Mouse (Mus musculus): ENCODE data around the gene Asb9. TPM values are rescaled to one million over a fixed set of nuclear protein-coding genes. Genes with fewer than 3 reads are reported as not detected.

Asb9 gene
- not detected in 2 replicates for polyA plus RNA-seq (2015; fragmentation: Nextera tagmentation; extraction: Ambion mirVana)

DNA sequence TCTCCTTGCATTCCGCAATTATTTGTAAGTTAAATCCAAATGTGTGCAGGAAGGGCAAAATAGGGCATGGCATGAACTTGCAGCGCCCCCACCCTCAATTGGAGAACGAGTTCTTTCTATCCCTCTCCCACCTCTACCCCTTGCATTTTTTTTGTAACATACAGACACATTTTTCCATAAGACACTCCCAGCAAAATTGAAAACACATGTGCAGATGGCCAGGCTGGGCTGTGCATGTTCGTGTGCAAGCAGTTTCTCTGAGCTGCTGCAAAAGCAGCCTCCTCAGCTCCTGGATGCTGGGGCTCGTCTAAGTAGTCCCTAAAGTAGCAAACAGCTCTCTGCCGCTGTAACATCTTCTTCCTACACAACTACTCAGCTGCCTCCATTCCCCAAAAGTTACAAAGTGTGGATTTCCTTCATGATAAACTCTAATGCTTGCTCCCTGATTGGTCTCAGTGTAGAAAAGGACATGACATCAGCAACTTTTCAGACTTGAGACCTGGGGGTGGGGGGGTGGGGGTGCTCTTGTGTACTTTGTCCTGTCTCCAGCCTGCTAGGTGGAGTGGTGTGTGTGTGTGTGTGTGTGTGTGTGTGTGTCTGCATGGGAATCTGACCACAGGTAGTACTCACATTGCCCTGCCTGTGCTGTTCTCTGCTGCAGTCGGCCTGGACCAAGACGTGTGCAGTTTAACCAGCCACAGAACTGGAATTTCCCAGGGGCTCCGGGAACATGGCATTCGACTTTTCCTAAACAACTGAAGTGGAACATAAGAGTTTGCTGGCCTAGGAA is at the start of gene Asb9:
TSS of gene Asb9 (plus strand) at position 619 of the 790 bp plus-strand sequence.
- H3K9ac ChIP-seq (replicated peaks; ENCODE audit: low read depth, low read length) = no peak within 1 kb of the TSS
- no peaks in the 10 kb centered on the region for H3K27me3 ChIP-seq (replicated peaks; ENCODE audit: control insufficient read depth, insufficient read depth, low read length)
- no peaks in the 10 kb centered on the region for H3K36me3 ChIP-seq (ENCODE audit: control insufficient read depth, insufficient read depth)
- H3K9me3 ChIP-seq (ENCODE audit: control insufficient read depth, low read length) = no peaks in the 10 kb centered on the region
- H3K4me1 ChIP-seq (replicated peaks; ENCODE audit: control insufficient read depth, insufficient read depth, low read length) = no peaks in the 10 kb centered on the region
- no peak within 1 kb of the TSS for H3K4me2 ChIP-seq (ENCODE audit: low read length)
- no peak for ATAC-seq
- H3K27ac ChIP-seq (ENCODE audit: low read length) = no peak within 1 kb of the TSS
- no peak within 1 kb of the TSS for H3K4me3 ChIP-seq (replicated peaks; ENCODE audit: low read length)
- 81% methylated on average over 10 of the region's 10 CpGs for WGBS

DNA sequence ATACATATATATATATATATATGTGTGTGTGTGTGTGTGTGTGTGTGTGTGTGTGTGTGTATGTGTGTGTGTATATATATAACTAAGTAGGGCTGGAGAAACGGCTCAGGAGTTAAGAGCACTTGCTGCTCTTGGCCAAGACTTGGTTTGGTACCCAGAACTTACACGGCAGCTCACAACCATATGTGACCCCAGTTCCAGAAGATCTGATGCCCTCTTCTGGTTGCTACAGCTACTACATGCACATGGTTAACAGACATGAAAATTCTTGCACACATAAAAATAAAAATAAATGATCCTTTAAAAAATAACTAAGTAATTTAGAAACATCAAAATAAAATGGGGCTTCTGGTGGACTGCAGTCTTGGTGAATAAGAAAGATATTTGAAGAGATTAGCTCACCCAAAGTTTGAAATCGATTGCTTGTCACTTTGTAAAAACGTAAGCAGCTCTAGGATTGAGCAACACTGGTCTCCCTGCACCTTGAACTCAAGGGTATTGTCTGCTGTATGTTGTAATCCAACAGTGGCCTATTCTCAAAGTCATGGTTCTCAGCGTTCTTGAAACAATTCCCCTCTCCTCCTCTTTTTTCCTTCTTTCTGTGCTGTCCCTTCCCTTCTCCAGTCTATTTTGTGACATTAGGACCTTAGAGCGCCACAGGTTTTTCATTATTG is 46.8 kb upstream of the Asb9 start:
- Histone ChIP-seq H3K36me3 (ENCODE audit: control insufficient read depth, insufficient read depth) (no peaks in the 10 kb centered on the region), H3K27me3 (replicated peaks; ENCODE audit: control insufficient read depth, insufficient read depth, low read length) (no peaks in the 10 kb centered on the region), H3K9ac (replicated peaks; ENCODE audit: low read depth, low read length) (no peak overlapping the region), H3K9me3 (ENCODE audit: control insufficient read depth, low read length) (no peaks in the 10 kb centered on the region), H3K4me2 (ENCODE audit: low read length) (no peak overlapping the region), H3K4me3 (replicated peaks; ENCODE audit: low read length) (no peak overlapping the region), H3K27ac (ENCODE audit: low read length) (no peak overlapping the region), H3K4me1 (replicated peaks; ENCODE audit: control insufficient read depth, insufficient read depth, low read length) (no peaks in the 10 kb centered on the region)
- no peak for ATAC-seq
- WGBS = 80% methylated on average over 6 of the region's 6 CpGs

DNA sequence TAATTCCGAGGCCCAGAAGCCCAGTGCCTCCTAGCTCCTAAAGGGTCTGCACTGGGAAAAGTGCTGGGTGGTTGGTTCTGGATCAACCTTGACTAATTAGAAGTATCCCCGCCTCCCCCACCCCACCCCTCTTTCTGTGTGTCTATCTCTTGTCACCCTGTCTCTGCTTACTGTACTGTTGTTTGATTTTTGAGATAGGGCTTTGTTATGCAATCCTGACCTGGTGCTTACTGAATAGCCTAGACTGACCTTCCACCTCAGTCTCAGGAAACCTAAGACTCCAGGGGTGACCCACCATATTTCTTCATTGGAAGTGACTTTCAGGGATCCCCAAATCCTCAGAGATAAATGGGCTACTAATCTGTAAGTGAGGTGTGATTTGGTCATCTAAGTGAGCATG is 3.9 kb upstream of the Asb9 start:
- H3K27ac ChIP-seq (ENCODE audit: low read length) = no peak overlapping the region
- H3K4me1 ChIP-seq (replicated peaks; ENCODE audit: control insufficient read depth, insufficient read depth, low read length) = no peaks in the 10 kb centered on the region
- H3K9ac ChIP-seq (replicated peaks; ENCODE audit: low read depth, low read length) = no peak overlapping the region
- no peaks in the 10 kb centered on the region for H3K27me3 ChIP-seq (replicated peaks; ENCODE audit: control insufficient read depth, insufficient read depth, low read length)
- ATAC-seq = no peak
- H3K9me3 ChIP-seq (ENCODE audit: control insufficient read depth, low read length) = no peaks in the 10 kb centered on the region
- WGBS = 95% methylated on average over 2 of the region's 2 CpGs
- no peak overlapping the region for H3K4me3 ChIP-seq (replicated peaks; ENCODE audit: low read length)
- no peak overlapping the region for H3K4me2 ChIP-seq (ENCODE audit: low read length)
- H3K36me3 ChIP-seq (ENCODE audit: control insufficient read depth, insufficient read depth) = no peaks in the 10 kb centered on the region

DNA sequence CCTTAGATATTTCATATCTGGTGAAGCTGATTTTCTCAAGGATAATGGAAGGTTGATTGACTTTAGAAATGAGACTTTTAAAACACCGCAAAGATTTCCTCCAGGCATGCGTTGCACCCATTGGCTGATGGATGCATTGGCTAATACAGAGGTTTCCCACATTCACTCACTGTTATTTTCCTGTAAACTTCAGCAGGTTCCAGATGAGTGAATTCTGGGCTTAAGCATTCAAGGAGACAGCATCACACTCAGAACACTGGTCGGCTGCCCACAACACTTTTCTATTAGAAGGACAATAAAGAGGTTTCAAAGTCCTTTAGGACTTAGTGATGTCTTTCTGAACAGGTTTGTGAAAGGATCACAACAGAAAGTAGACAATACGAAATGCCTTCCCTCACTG is 941 bp downstream of the Asb9 start:
- ATAC-seq = no peak
- Histone ChIP-seq H3K9me3 (ENCODE audit: control insufficient read depth, low read length) (no peaks in the 10 kb centered on the region), H3K27me3 (replicated peaks; ENCODE audit: control insufficient read depth, insufficient read depth, low read length) (no peaks in the 10 kb centered on the region), H3K9ac (replicated peaks; ENCODE audit: low read depth, low read length) (no peak overlapping the region), H3K36me3 (ENCODE audit: control insufficient read depth, insufficient read depth) (no peaks in the 10 kb centered on the region), H3K4me3 (replicated peaks; ENCODE audit: low read length) (no peak overlapping the region), H3K27ac (ENCODE audit: low read length) (no peak overlapping the region), H3K4me1 (replicated peaks; ENCODE audit: control insufficient read depth, insufficient read depth, low read length) (no peaks in the 10 kb centered on the region), H3K4me2 (ENCODE audit: low read length) (no peak overlapping the region)
- WGBS = 77% methylated on average over 4 of the region's 4 CpGs

DNA sequence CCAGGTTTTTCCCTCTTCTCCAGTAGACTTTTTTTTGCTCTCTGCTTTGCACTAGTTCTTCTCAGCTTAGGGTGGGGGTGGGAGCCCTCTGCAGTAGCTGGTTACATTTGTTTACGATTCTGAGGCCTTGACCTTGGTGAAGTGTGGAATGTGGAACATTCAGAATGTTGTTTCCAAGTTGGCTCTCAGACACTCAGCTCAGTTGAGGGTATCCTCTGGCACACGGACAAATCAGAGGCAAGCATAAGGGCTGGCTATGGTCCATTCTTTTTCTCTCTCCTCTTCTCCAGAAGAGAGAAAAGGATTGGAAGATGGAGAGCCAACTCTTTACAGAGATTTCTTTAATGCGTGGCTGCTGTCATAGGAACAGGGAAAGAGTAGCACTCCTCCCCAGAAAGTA is 2.6 kb downstream of the Asb9 start:
- H3K27ac ChIP-seq (ENCODE audit: low read length) = no peak overlapping the region
- no peaks in the 10 kb centered on the region for H3K27me3 ChIP-seq (replicated peaks; ENCODE audit: control insufficient read depth, insufficient read depth, low read length)

DNA sequence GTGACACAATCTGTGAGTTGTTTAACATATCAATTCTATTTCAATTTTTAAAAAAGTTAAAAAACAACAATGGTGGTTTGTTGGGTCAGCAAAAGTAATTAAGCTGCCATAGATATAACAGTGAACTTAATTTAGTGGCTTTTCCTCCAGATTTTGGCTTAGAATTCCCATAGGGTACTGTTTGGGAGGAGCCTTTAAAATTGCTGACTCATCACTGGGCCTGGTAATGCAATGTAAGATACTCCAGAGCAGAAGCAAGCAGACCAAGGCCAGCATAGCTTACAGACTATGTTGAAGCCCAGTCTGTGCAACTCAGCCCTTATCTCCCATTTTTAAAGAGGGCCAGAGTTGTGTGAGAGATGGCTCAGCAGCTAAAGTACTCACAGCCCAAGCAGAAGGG is 16.0 kb downstream of the Asb9 start:
- Histone ChIP-seq H3K27ac (ENCODE audit: low read length) (no peak overlapping the region), H3K36me3 (ENCODE audit: control insufficient read depth, insufficient read depth) (no peaks in the 10 kb centered on the region), H3K27me3 (replicated peaks; ENCODE audit: control insufficient read depth, insufficient read depth, low read length) (no peaks in the 10 kb centered on the region), H3K4me2 (ENCODE audit: low read length) (no peak overlapping the region), H3K4me3 (replicated peaks; ENCODE audit: low read length) (no peak overlapping the region), H3K9me3 (ENCODE audit: control insufficient read depth, low read length) (no peaks in the 10 kb centered on the region), H3K9ac (replicated peaks; ENCODE audit: low read depth, low read length) (no peak overlapping the region), H3K4me1 (replicated peaks; ENCODE audit: control insufficient read depth, insufficient read depth, low read length) (no peaks in the 10 kb centered on the region)
- no peak for ATAC-seq

More for the DNA sequence above, 2.6 kb downstream of the Asb9 start:
- Histone ChIP-seq H3K4me2 (ENCODE audit: low read length) (no peak overlapping the region), H3K9me3 (ENCODE audit: control insufficient read depth, low read length) (no peaks in the 10 kb centered on the region), H3K36me3 (ENCODE audit: control insufficient read depth, insufficient read depth) (no peaks in the 10 kb centered on the region), H3K9ac (replicated peaks; ENCODE audit: low read depth, low read length) (no peak overlapping the region), H3K4me1 (replicated peaks; ENCODE audit: control insufficient read depth, insufficient read depth, low read length) (no peaks in the 10 kb centered on the region), H3K4me3 (replicated peaks; ENCODE audit: low read length) (no peak overlapping the region)
- no peak for ATAC-seq
- 53% methylated on average over 3 of the region's 3 CpGs for WGBS

DNA sequence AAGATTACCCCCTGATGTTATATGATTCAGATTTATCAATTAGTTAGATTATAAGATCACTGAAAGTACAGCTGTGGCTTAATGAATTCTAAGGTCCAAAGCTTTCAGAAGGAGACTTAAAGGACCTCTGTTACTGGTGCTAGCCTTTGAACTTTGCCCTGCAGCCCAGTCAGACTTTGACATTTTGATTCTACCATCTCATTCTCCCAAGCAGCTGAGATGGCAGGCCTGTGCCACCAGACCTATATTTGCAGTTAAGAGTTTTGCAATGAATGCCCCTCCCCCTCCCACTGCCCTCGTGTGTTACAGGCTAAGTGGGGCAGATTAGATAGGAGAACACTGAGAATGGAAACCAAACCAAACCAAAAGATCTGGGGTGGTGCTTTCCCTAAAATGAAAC is 20.4 kb downstream of the Asb9 start:
- Histone ChIP-seq H3K36me3 (ENCODE audit: control insufficient read depth, insufficient read depth) (no peaks in the 10 kb centered on the region), H3K4me3 (replicated peaks; ENCODE audit: low read length) (no peak overlapping the region), H3K27ac (ENCODE audit: low read length) (no peak overlapping the region), H3K4me1 (replicated peaks; ENCODE audit: control insufficient read depth, insufficient read depth, low read length) (no peaks in the 10 kb centered on the region), H3K9ac (replicated peaks; ENCODE audit: low read depth, low read length) (no peak overlapping the region), H3K4me2 (ENCODE audit: low read length) (no peak overlapping the region), H3K9me3 (ENCODE audit: control insufficient read depth, low read length) (no peaks in the 10 kb centered on the region), H3K27me3 (replicated peaks; ENCODE audit: control insufficient read depth, insufficient read depth, low read length) (no peaks in the 10 kb centered on the region)
- 58% methylated on average over 1 of the region's 1 CpGs for WGBS
- ATAC-seq = no peak

DNA sequence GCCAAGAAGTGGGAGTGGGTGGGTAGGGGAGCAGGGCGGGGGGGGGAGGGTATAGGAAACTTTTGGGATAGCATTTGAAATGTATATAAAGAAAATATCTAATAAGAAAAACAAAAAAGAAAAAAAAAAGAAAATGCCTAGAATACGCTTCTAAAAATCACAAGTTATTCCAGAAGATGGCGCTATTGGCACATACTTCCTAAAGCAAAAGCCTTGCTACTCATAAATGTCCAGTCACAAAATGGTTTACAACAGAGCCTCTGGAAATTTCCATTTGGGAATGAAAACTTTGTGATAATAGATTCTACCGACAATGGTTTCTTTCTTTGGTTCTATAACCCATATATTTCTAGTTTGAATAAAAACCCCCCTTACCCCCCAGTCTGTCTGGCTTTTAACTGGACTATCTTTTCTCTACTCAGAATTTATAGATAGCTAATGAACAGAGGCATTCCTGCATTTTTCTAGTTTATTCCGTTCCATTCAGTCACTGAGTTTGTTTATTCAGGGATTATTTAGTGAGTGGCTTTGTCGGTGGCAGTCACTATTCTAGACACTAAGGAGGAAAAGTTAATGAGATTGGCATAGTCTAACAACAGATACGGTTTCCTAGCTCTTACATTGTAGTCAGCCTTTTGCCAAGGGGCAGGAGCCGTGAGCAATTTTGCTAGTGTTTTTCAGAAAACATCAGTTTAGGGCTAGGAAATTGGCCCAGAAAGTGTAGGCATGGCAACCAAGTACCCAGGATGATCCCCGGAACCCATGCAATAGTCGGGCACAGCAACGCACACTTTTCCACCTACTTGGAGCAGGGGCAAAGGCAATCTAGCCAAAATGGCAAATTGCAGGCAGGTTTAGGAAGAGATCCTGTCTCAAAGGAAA is 35.5 kb downstream of the Asb9 start:
- peak; percentile 49; the same call in 1 of the 2 replicates for ATAC-seq
- no peak overlapping the region for H3K9ac ChIP-seq (replicated peaks; ENCODE audit: low read depth, low read length)
- no peaks in the 10 kb centered on the region for H3K9me3 ChIP-seq (ENCODE audit: control insufficient read depth, low read length)
- H3K27me3 ChIP-seq (replicated peaks; ENCODE audit: control insufficient read depth, insufficient read depth, low read length) = no peaks in the 10 kb centered on the region
- no peak overlapping the region for H3K27ac ChIP-seq (ENCODE audit: low read length)
- no peak overlapping the region for H3K4me2 ChIP-seq (ENCODE audit: low read length)
- H3K4me1 ChIP-seq (replicated peaks; ENCODE audit: control insufficient read depth, insufficient read depth, low read length) = 0 out of 2 replicates have a peak, but pooled peaks cover 2% of the 10 kb centered on the region
- H3K4me3 ChIP-seq (replicated peaks; ENCODE audit: low read length) = no peak overlapping the region
- 28% methylated on average over 11 of the region's 11 CpGs for WGBS
- no peaks in the 10 kb centered on the region for H3K36me3 ChIP-seq (ENCODE audit: control insufficient read depth, insufficient read depth)

DNA sequence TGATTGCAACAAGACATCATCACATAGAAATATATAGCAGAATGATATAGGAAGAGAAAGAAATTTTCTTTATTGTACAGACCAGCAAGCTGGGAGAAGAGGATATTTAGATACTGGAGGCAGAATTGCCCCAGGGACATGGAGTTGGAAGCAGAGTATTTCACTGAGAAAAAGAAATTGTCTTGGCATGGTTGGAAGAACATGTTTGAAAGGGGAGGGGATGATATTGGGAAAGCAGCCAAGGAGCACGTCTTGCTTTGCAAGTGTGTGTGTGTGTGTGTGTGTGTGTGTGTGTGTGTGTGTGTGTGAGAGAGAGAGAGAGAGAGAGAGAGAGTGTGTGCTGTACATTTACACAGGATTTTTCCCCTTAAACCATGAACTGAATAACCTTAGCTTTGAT is 64.1 kb downstream of the Asb9 start:
- H3K27me3 ChIP-seq (replicated peaks; ENCODE audit: control insufficient read depth, insufficient read depth, low read length) = no peaks in the 10 kb centered on the region
- no peak overlapping the region for H3K9ac ChIP-seq (replicated peaks; ENCODE audit: low read depth, low read length)
- WGBS = 30% methylated on average over 1 of the region's 1 CpGs
- no peaks in the 10 kb centered on the region for H3K36me3 ChIP-seq (ENCODE audit: control insufficient read depth, insufficient read depth)
- H3K4me3 ChIP-seq (replicated peaks; ENCODE audit: low read length) = no peak overlapping the region
- peak; percentile 54; the same call in 1 of the 2 replicates for ATAC-seq
- no peak overlapping the region for H3K4me2 ChIP-seq (ENCODE audit: low read length)
- H3K27ac ChIP-seq (ENCODE audit: low read length) = no peak overlapping the region
- no peaks in the 10 kb centered on the region for H3K9me3 ChIP-seq (ENCODE audit: control insufficient read depth, low read length)
- no peaks in the 10 kb centered on the region for H3K4me1 ChIP-seq (replicated peaks; ENCODE audit: control insufficient read depth, insufficient read depth, low read length)
